Mouse (Mus musculus) CD4-positive, CD25-positive, alpha-beta regulatory T cell, adult 2 months (primary cell): Measurements from ENCODE around the gene Zfp933.
"Not testable (repeated sequence)": the region's sequence is repeated elsewhere in the genome, so short reads cannot be mapped to it uniquely, and the experiment has no call there.

Experiments
- DNase-seq: peaks from one replicate; pipeline ENCODE4 v3.0.0-alpha.2; 2012; ENCODE audit warnings: low read depth, low spot score

The Zfp933 gene

GRCm38 (mm10) chr4:147862051-147862450, 13.9 kb upstream of the Zfp933 start:
- no peak for DNase-seq

GRCm38 (mm10) chr4:147850776-147851175, 2.6 kb upstream of the Zfp933 start:
- no peak for DNase-seq

- no peak for DNase-seq
Observed at GRCm38 (mm10) chr4:147848584-147848991, 422 bp upstream of the Zfp933 start.

- no peak for DNase-seq
Observed at GRCm38 (mm10) chr4:147842871-147843270, 5.3 kb downstream of the Zfp933 start.

GRCm38 (mm10) chr4:147839282-147839681, 8.9 kb downstream of the Zfp933 start:
- not testable (repeated sequence) for DNase-seq

- DNase-seq: no peak
Observed at GRCm38 (mm10) chr4:147824389-147824788, 23.8 kb downstream of the Zfp933 start.

GRCm38 (mm10) chr4:147821414-147821813, 26.8 kb downstream of the Zfp933 start:
- not testable (repeated sequence) for DNase-seq

GRCm38 (mm10) chr4:147819659-147820058, 28.5 kb downstream of the Zfp933 start:
- DNase-seq: not testable (repeated sequence)

GRCm38 (mm10) chr4:147814592-147815167, 33.5 kb downstream of the Zfp933 start:
- peak; percentile 69 for DNase-seq

GRCm38 (mm10) chr4:147813249-147813765, 34.9 kb downstream of the Zfp933 start:
- DNase-seq: peak; percentile 22

- DNase-seq: not testable (repeated sequence)
Observed at GRCm38 (mm10) chr4:147809966-147810304, 38.2 kb downstream of the Zfp933 start.

GRCm38 (mm10) chr4:147809292-147809965, 38.7 kb downstream of the Zfp933 start, which contains the start of gene Zfp984:
Zfp984 (minus strand) TSS chr4:147809788.
- DNase-seq: peak; percentile 87

GRCm38 (mm10) chr4:147808483-147808882, 39.7 kb downstream of the Zfp933 start:
- DNase-seq: peak; percentile 48

GRCm38 (mm10) chr4:147795308-147795707, 52.9 kb downstream of the Zfp933 start:
- DNase-seq: not testable (repeated sequence)

- not testable (repeated sequence) for DNase-seq
Observed at GRCm38 (mm10) chr4:147794026-147794665, 54.0 kb downstream of the Zfp933 start.

- DNase-seq: not testable (repeated sequence)
Observed at GRCm38 (mm10) chr4:147793390-147793916, 54.7 kb downstream of the Zfp933 start.

GRCm38 (mm10) chr4:147791729-147792128, 56.4 kb downstream of the Zfp933 start:
- DNase-seq: not testable (repeated sequence)
